Mouse (Mus musculus) heart, embryonic 10.5 days (tissue): Measurements from ENCODE around the gene Creb3l4. TPM values are rescaled to one million over a fixed set of nuclear protein-coding genes. Genes with fewer than 3 reads are reported as not detected.

ENCODE experiments used
- DNase-seq: peaks from one replicate; pipeline ENCODE4 v3.0.0-alpha.2; 2017; ENCODE audit warnings: low spot score
- H3K27ac ChIP-seq: fragments of 300-500 bp; sonication (generic); 2 replicates; pipeline ENCODE4 v1.5.1; 2016; ENCODE audit warnings: mild to moderate bottlenecking
- H3K27me3 ChIP-seq: fragments of 300-500 bp; sonication (generic); 2 replicates; pipeline ENCODE4 v1.6.1; 2016; ENCODE audit warnings: mild to moderate bottlenecking; ENCODE audit not compliant: poor library complexity, insufficient read depth, severe bottlenecking
- H3K36me3 ChIP-seq: fragments of 300-500 bp; sonication (generic); 2 replicates; pipeline ENCODE4 v1.6.1; 2016; ENCODE audit warnings: mild to moderate bottlenecking, moderate library complexity
- H3K4me1 ChIP-seq: fragments of 300-500 bp; sonication (generic); 2 replicates; pipeline ENCODE4 v1.6.1; 2016; ENCODE audit warnings: mild to moderate bottlenecking
- H3K4me3 ChIP-seq: fragments of 300-500 bp; sonication (generic); 2 replicates; pipeline ENCODE4 v1.5.1; 2016; ENCODE audit warnings: mild to moderate bottlenecking, moderate library complexity
- H3K9me3 ChIP-seq: fragments of 300-500 bp; sonication (generic); 2 replicates; pipeline ENCODE4 v1.6.1; 2016; ENCODE audit warnings: mild to moderate bottlenecking, moderate library complexity
- WGBS: fragments of 180-500 bp; shearing (Covaris S2); methylation state at CpG from one replicate; pipeline ENCODE4 v1.1.7; 2016; 5-methylcytosine and 5-hydroxymethylcytosine counted together
- microRNA-seq: library from miRNA; unstranded; fragments of <30 nt; microRNA quantifications from one replicate; pipeline ENCODE4, GENCODE M21; 2017
- polyA plus RNA-seq: library from polyadenylated mRNA; unstranded; fragments of >200 nt; fragmentation: Nextera tagmentation; extraction: Ambion mirVana; gene quantifications from 2 replicates; pipeline ENCODE4 v1.2.1, GENCODE M21; 2016

The Creb3l4 gene
- polyA plus RNA-seq, 1 experiment from 2014 or later: 2.2 TPM

DNA sequence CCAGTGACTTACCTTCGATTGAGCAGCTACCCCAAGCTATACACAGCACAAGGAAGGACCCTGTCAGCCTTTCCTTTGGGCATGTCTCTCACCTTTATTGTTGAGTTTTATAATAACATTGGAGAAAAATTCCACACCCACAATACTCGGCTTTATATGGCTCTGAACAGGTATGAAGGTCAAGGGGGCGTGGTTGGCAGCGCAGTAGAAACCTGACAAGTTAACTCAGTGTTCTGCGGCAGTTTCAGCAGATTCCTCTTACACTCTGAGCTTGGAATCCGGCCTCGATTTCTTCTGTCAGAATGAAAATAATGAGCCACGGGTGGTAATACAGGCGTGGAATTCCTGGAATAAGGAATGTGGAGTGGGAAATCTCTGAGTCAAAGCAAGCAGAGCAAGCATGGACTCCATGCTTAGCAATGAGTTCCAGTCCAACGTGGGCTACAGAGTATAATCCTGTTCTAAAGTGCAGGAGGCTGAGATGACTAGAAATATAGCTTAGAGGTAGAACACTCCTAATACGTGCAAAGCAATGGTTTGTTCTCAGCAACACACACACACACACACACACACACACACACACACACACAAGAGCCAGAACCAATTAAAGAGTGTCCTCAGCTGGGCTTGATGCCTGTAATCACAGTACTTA, 52.3 kb downstream of the Creb3l4 start:
- DNase-seq: no peak
- Histone ChIP-seq H3K27ac (no peak overlapping the region), H3K4me3 (no peak overlapping the region), H3K36me3 (no peaks in the 10 kb centered on the region), H3K4me1 (peaks cover 13% of the 10 kb centered on the region; the same call in 1 of the 2 replicates), H3K9me3 (no peaks in the 10 kb centered on the region), H3K27me3 (no peaks in the 10 kb centered on the region)
- 80% methylated on average over 11 of the region's 11 CpGs for WGBS

Small RNA genes within 50 kb of the gene (microRNA-seq; reads per million reads assigned to microRNA genes)
- not detected for gene Mir7012

Other genes with a start within 250 kb of the Creb3l4 start
- gene Hax1, start 244.7 kb downstream of the Creb3l4 start, polyA plus RNA-seq: 114 and 150 TPM in 2 replicates
- 172 and 185 TPM in 2 replicates for gene 4933434E20Rik, start 191.9 kb downstream of the Creb3l4 start, polyA plus RNA-seq
- 174 and 197 TPM in 2 replicates for gene Ubap2l, start 190.9 kb downstream of the Creb3l4 start, polyA plus RNA-seq
- gene Tpm3, start 170.9 kb downstream of the Creb3l4 start, polyA plus RNA-seq: 391 and 489 TPM in 2 replicates
- 0.46 and 0.48 TPM in 2 replicates for gene Nup210l, start 139.4 kb downstream of the Creb3l4 start, polyA plus RNA-seq
- gene Rps27, start 29.9 kb downstream of the Creb3l4 start, polyA plus RNA-seq: 807 and 845 TPM in 2 replicates
- gene Rab13, start 29.8 kb downstream of the Creb3l4 start, polyA plus RNA-seq: 27.9 and 29.2 TPM in 2 replicates
- gene Jtb, start 11.9 kb downstream of the Creb3l4 start, polyA plus RNA-seq: 75.1 and 92.0 TPM in 2 replicates
- 51.3 and 79.6 TPM in 2 replicates for gene Slc39a1, start 4.7 kb upstream of the Creb3l4 start, polyA plus RNA-seq
- gene Crtc2, start 10.7 kb upstream of the Creb3l4 start, polyA plus RNA-seq: 14.4 and 21.6 TPM in 2 replicates
- gene Dennd4b, start 21.7 kb upstream of the Creb3l4 start, polyA plus RNA-seq: 4.6 and 7.0 TPM in 2 replicates
- gene Gatad2b, start 49.7 kb upstream of the Creb3l4 start, polyA plus RNA-seq: 10.6 and 11.8 TPM in 2 replicates
- gene Slc27a3, start 146.4 kb upstream of the Creb3l4 start, polyA plus RNA-seq: 12.6 and 19.9 TPM in 2 replicates
- 31.0 and 36.7 TPM in 2 replicates for gene Ints3, start 190.1 kb upstream of the Creb3l4 start, polyA plus RNA-seq
- 7.1 and 8.7 TPM in 2 replicates for gene Npr1, start 222.4 kb upstream of the Creb3l4 start, polyA plus RNA-seq
- 149 and 215 TPM in 2 replicates for gene Ilf2, start 232.6 kb upstream of the Creb3l4 start, polyA plus RNA-seq
- gene Snapin, start 247.5 kb upstream of the Creb3l4 start, polyA plus RNA-seq: 71.7 and 74.4 TPM in 2 replicates